19 mouse cellular contexts compared by ENCODE assay signal in the genomic region with DNA sequence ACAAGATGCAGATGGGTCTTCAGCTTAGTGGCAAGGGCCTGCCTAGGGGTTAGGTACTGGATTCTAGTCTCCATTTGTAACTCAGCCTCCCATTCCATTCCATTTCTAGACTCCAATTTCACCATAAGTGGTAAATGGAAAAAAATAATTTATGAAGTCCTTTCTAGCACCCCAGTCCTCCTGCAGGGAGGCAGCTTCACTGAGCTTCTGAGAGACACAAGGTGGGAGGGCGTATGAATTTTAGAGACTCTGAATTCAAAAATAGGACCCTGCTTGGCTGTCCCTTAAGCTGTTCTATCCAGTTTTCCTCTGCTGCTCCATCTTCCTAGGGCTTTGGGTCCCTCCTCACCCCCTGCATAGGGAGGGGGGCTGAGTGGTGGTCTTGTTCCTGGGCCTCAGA. TPM values are rescaled to one million over a fixed set of nuclear protein-coding genes. Genes with fewer than 3 reads are reported as not detected.
DNase-seq lines count a peak whose midpoint lies in the region; ATAC-seq and TF ChIP-seq lines count a peak whose summit lies in the region.
"Had no signal": no experiment of that assay in that cellular context is flagged by ENCODE, and none has a peak within 500 bp of the region (broad histone marks: within the 10 kb centered on the region; RNA-seq: fewer than 3 reads in every experiment).

No protein-coding gene starts in this region.

- 86% methylated on average over 1 of the region's 1 CpGs for WGBS in forebrain, embryonic 15.5 days
- WGBS in midbrain, embryonic 13.5 days: 83% methylated on average over 1 of the region's 1 CpGs
- 74% methylated on average over 1 of the region's 1 CpGs for WGBS in olfactory bulb, adult 2 months

- H3K4me3 ChIP-seq in left cerebral cortex, adult 2 months: no peak overlapping the region
- no peak overlapping the region for H3K4me3 ChIP-seq in forebrain, embryonic 15.5 days
- H3K4me3 ChIP-seq in midbrain, embryonic 13.5 days (replicated peaks): no peak overlapping the region
- no peak overlapping the region for H3K4me3 ChIP-seq in olfactory bulb, adult 2 months (ENCODE audit: insufficient read depth, low read depth, low read length)
- H3K4me3 ChIP-seq: erythroblast, embryonic 14.5 days; megakaryocyte, embryonic 14.5 days had no signal

- intact Hi-C loops in left cerebral cortex, adult 2 months (cut with DNase I): loop anchor here (5.0 to 10.0 kb wide), 2 partner anchors 322 to 390 kb away; partner anchors contain the start of gene Slc35c2
- intact Hi-C loops in heart, postnatal 10 days (cut with DNase I): loop anchor here (5.0 kb wide), 1 partner anchor 147 kb away; no protein-coding TSS in a partner anchor
- intact Hi-C loops in left cerebral cortex, postnatal 4 days (cut with DNase I): no loop called here

- peaks cover 36% of the 10 kb centered on the region for H3K27me3 ChIP-seq in forebrain, embryonic 15.5 days
- peaks cover 46% of the 10 kb centered on the region for H3K27me3 ChIP-seq in midbrain, embryonic 13.5 days

- no peak for TF ChIP-seq POLR2A in olfactory bulb, adult 2 months (IDR thresholded peaks at IDR 0.05; ENCODE audit: insufficient read depth, low read depth, low read length)

- H3K4me2 ChIP-seq in forebrain, embryonic 15.5 days (replicated peaks): peak overlapping the region; percentile 31
- peak overlapping the region; percentile 47 for H3K4me2 ChIP-seq in midbrain, embryonic 13.5 days (replicated peaks)
- H3K4me2 ChIP-seq: heart, embryonic 11.5 days had no signal

- no peak for TF ChIP-seq CTCF in left cerebral cortex, adult 2 months (IDR thresholded peaks at IDR 0.05)
- no peak for TF ChIP-seq CTCF in olfactory bulb, adult 2 months (IDR thresholded peaks at IDR 0.05; ENCODE audit: insufficient read depth, low read depth, low read length)

- peaks cover 58% of the 10 kb centered on the region for H3K4me1 ChIP-seq in forebrain, embryonic 15.5 days
- peaks cover 84% of the 10 kb centered on the region for H3K4me1 ChIP-seq in midbrain, embryonic 13.5 days (replicated peaks)
- H3K4me1 ChIP-seq in olfactory bulb, adult 2 months (ENCODE audit: control insufficient read depth, insufficient read depth, low read length): peaks cover 54% of the 10 kb centered on the region

- DNase-seq in left cerebral cortex, adult 2 months (ENCODE audit: extremely low spot score in 1 of 2, low spot score in 2 of 2): no peak
- DNase-seq in left cerebral cortex, adult 9 months (ENCODE audit: low spot score in 2 of 2): no peak
- DNase-seq in heart, postnatal 10 days: no peak
- DNase-seq in thymus, postnatal 25 days: no peak
- DNase-seq in left cerebral cortex, postnatal 4 days: no peak
- DNase-seq: adrenal gland, postnatal 10 days; cerebellum, adult 18-20 months; kidney, adult 18-20 months; kidney, postnatal 25 days; liver; liver, postnatal 0 days; lung, postnatal 14 days; thymus, postnatal 4 days had no signal

- ATAC-seq in forebrain, embryonic 15.5 days (replicated peaks): no peak
- no peak for ATAC-seq in midbrain, embryonic 13.5 days
- ATAC-seq: liver, postnatal 0 days had no signal

- peak overlapping the region; percentile 77 for H3K27ac ChIP-seq in left cerebral cortex, adult 2 months
- H3K27ac ChIP-seq in forebrain, embryonic 15.5 days (replicated peaks): peak overlapping the region; percentile 78
- H3K27ac ChIP-seq in midbrain, embryonic 13.5 days: peak overlapping the region; percentile 91
- peak overlapping the region; percentile 85 for H3K27ac ChIP-seq in olfactory bulb, adult 2 months (ENCODE audit: insufficient read depth, low read depth, low read length)

- no peak overlapping the region for H3K9ac ChIP-seq in forebrain, embryonic 15.5 days (replicated peaks)
- 0 out of 2 replicates have a peak overlapping the region, but pooled peaks have one; percentile 19 for H3K9ac ChIP-seq in midbrain, embryonic 13.5 days (replicated peaks)
- H3K9ac ChIP-seq: liver, postnatal 0 days had no signal

- H3K9me3 ChIP-seq in forebrain, embryonic 15.5 days: no peaks in the 10 kb centered on the region
- H3K9me3 ChIP-seq in midbrain, embryonic 13.5 days: no peaks in the 10 kb centered on the region
- H3K9me3 ChIP-seq: megakaryocyte, embryonic 14.5 days had no signal

- H3K36me3 ChIP-seq in forebrain, embryonic 15.5 days: no peaks in the 10 kb centered on the region
- H3K36me3 ChIP-seq in midbrain, embryonic 13.5 days: no peaks in the 10 kb centered on the region

RNA-seq across cellular contexts. Expression of gene Slc12a5, which starts 4.4 kb away (rescaled TPM):
- total RNA-seq in left cerebral cortex, adult 2 months (2021): 100 to 1,000 TPM; 575 to 581 TPM
- 16.2 and 17.2 TPM in 2 replicates for polyA plus RNA-seq in forebrain, embryonic 15.5 days (2015; fragmentation: Nextera tagmentation; extraction: Ambion mirVana)
- polyA plus RNA-seq in midbrain, embryonic 13.5 days (2015; fragmentation: Nextera tagmentation; extraction: Ambion mirVana): 19.7 and 20.2 TPM in 2 replicates
- not detected in 2 replicates for polyA plus RNA-seq in olfactory bulb, adult 2 months (2012; ENCODE audit: insufficient read depth, insufficient read length, low replicate concordance, missing spikeins)
- under 1 TPM; 0.72 to 0.79 TPM for total RNA-seq in heart, postnatal 10 days (2021)
- 100 to 1,000 TPM; 158 to 181 TPM for total RNA-seq in left cerebral cortex, postnatal 4 days (2021)
- polyA plus RNA-seq: erythroblast, embryonic 14.5 days had no signal

RNA-seq across cellular contexts. Expression of gene Mmp9, which starts 24.4 kb away (rescaled TPM):
- total RNA-seq in left cerebral cortex, adult 2 months (2021): 1 to 10 TPM; 1.4 TPM
- 17.9 and 19.5 TPM in 2 replicates for polyA plus RNA-seq in forebrain, embryonic 15.5 days (2015; fragmentation: Nextera tagmentation; extraction: Ambion mirVana)
- 17.2 and 19.5 TPM in 2 replicates for polyA plus RNA-seq in midbrain, embryonic 13.5 days (2015; fragmentation: Nextera tagmentation; extraction: Ambion mirVana)
- polyA plus RNA-seq in olfactory bulb, adult 2 months (2012; ENCODE audit: insufficient read depth, insufficient read length, low replicate concordance, missing spikeins): not detected in 2 replicates
- under 1 TPM; 0.47 to 0.89 TPM for total RNA-seq in heart, postnatal 10 days (2021)
- total RNA-seq in left cerebral cortex, postnatal 4 days (2021): 1 to 10 TPM; 2.1 to 2.3 TPM
- polyA plus RNA-seq: erythroblast, embryonic 14.5 days had no signal

RNA-seq across cellular contexts. Expression of gene Zfp335, which starts 53.4 kb away (rescaled TPM):
- 10 to 100 TPM; 27.2 to 28.0 TPM for total RNA-seq in left cerebral cortex, adult 2 months (2021)
- polyA plus RNA-seq in forebrain, embryonic 15.5 days (2015; fragmentation: Nextera tagmentation; extraction: Ambion mirVana): 15.7 and 16.7 TPM in 2 replicates
- 13.5 and 15.1 TPM in 2 replicates for polyA plus RNA-seq in midbrain, embryonic 13.5 days (2015; fragmentation: Nextera tagmentation; extraction: Ambion mirVana)
- not detected in 2 replicates for polyA plus RNA-seq in olfactory bulb, adult 2 months (2012; ENCODE audit: insufficient read depth, insufficient read length, low replicate concordance, missing spikeins)
- total RNA-seq in heart, postnatal 10 days (2021): 10 to 100 TPM; 11.5 to 12.2 TPM
- 10 to 100 TPM; 30.0 to 31.2 TPM for total RNA-seq in left cerebral cortex, postnatal 4 days (2021)

Comparison
In these comparisons a context has a peak if more than half of its experiments do, and no peak if none do; other contexts are left out.
1. RNA of gene Slc12a5, which starts 4.4 kb away (total RNA-seq): 575 to 581 TPM in left cerebral cortex, adult 2 months and 158 to 181 TPM in left cerebral cortex, postnatal 4 days; 0.72 to 0.79 TPM in heart, postnatal 10 days; every median in the first group is over 10 times any median in the second.
2. Peak in every context shown above with its lines, with median percentiles within 50 percentile points of each other: H3K27ac ChIP-seq.